Mouse (Mus musculus): ENCODE data around the gene Xaf1. TPM values are rescaled to one million over a fixed set of nuclear protein-coding genes. Genes with fewer than 3 reads are reported as not detected.

Gene Xaf1
- total and polyA plus RNA-seq, 2 experiments, result 7.4 to 17.6 TPM

DNA sequence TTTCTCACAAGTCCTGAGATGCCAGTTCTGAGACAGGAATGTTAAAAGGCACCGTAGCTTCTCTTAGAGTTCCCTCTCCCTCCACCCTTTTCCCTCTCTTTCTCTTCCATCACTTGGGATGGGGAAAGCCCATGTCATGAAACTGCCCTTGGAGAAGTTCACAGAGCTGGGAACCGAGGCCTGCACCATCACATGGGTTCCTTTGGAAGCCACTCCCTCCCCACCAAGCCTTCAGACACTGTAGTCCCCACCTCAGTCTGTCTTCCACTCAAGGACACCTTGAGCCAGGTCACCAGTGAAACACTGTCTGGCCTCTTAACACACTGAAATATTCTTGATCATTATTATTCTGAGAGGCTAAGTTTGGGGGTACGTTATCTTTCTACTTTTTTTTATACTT lies 51.8 kb downstream of the Xaf1 start:
- Histone ChIP-seq H3K36me3 (ENCODE audit: control insufficient read depth, insufficient read depth, low read length) (no peaks in the 10 kb centered on the region), H3K27ac (replicated peaks; ENCODE audit: insufficient read depth, low read depth, low read length) (no peak overlapping the region), H3K79me2 (ENCODE audit: control insufficient read depth, insufficient read depth, low read length) (no peaks in the 10 kb centered on the region), H3K4me3 (ENCODE audit: insufficient read depth, low read depth, low read length) (no peak overlapping the region), H3K9ac (ENCODE audit: low read depth, low read length) (no peak overlapping the region), H3K4me1 (ENCODE audit: control insufficient read depth, insufficient read depth, low read length) (no peaks in the 10 kb centered on the region), H3K27me3 (ENCODE audit: control insufficient read depth, insufficient read depth, low read length) (no peaks in the 10 kb centered on the region)
- DNase-seq (ENCODE audit: extremely low read depth, low read depth, low spot score), result no peak
- 78% methylated on average over 3 of the region's 3 CpGs for WGBS
- TF ChIP-seq CTCF (IDR thresholded peaks at IDR 0.05; ENCODE audit: low read depth, low read length) (no peak), POLR2A (IDR thresholded peaks at IDR 0.05; ENCODE audit: extremely low read depth, insufficient read depth, low read length) (no peak)

DNA sequence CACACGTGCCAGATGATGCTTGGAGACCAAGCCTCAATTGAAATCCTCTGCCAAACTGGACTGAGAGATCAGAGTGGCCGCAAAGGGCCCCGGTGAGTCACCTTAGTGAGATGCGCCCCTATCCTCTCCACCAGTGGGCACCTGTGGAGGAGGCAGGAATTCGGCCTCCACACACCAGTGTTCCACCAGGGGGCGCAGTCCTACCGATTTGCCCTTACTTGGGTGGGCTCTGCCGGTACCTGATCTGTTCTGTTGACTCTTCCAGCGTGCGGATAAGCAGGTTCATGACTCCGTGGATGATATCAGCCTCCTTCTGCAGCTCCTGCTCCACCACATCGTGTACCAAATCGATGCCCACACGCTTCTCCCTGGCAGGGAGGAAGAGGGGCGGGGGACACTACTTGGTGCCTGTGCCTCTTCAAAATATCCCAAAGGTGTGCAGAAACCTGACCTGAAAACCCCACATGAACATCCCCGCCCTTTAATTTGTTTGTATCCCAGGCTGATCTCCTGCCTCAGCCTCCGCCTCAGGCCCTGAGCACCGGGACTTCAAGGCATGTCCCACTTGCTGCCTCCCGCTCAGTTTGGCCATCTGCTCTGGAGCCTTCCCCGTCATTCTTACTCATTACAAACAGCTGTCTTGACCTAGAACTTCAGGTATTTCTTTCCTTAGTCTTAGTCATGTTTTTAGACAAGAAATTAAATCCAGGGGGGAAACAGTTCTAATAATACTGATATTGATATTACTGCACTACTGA lies 53.7 kb downstream of the Xaf1 start:
- WGBS, result 26% methylated on average over 20 of the region's 20 CpGs
- Histone ChIP-seq H3K9ac (ENCODE audit: low read depth, low read length) (no peak overlapping the region), H3K27ac (replicated peaks; ENCODE audit: insufficient read depth, low read depth, low read length) (no peak overlapping the region), H3K4me3 (ENCODE audit: insufficient read depth, low read depth, low read length) (no peak overlapping the region), H3K36me3 (ENCODE audit: control insufficient read depth, insufficient read depth, low read length) (no peaks in the 10 kb centered on the region), H3K4me1 (ENCODE audit: control insufficient read depth, insufficient read depth, low read length) (no peaks in the 10 kb centered on the region), H3K79me2 (ENCODE audit: control insufficient read depth, insufficient read depth, low read length) (no peaks in the 10 kb centered on the region), H3K27me3 (ENCODE audit: control insufficient read depth, insufficient read depth, low read length) (no peaks in the 10 kb centered on the region)
- peak; percentile 13 for DNase-seq (ENCODE audit: extremely low read depth, low read depth, low spot score)
- TF ChIP-seq CTCF (IDR thresholded peaks at IDR 0.05; ENCODE audit: low read depth, low read length) (peak; percentile 92), POLR2A (IDR thresholded peaks at IDR 0.05; ENCODE audit: extremely low read depth, insufficient read depth, low read length) (no peak)

DNA sequence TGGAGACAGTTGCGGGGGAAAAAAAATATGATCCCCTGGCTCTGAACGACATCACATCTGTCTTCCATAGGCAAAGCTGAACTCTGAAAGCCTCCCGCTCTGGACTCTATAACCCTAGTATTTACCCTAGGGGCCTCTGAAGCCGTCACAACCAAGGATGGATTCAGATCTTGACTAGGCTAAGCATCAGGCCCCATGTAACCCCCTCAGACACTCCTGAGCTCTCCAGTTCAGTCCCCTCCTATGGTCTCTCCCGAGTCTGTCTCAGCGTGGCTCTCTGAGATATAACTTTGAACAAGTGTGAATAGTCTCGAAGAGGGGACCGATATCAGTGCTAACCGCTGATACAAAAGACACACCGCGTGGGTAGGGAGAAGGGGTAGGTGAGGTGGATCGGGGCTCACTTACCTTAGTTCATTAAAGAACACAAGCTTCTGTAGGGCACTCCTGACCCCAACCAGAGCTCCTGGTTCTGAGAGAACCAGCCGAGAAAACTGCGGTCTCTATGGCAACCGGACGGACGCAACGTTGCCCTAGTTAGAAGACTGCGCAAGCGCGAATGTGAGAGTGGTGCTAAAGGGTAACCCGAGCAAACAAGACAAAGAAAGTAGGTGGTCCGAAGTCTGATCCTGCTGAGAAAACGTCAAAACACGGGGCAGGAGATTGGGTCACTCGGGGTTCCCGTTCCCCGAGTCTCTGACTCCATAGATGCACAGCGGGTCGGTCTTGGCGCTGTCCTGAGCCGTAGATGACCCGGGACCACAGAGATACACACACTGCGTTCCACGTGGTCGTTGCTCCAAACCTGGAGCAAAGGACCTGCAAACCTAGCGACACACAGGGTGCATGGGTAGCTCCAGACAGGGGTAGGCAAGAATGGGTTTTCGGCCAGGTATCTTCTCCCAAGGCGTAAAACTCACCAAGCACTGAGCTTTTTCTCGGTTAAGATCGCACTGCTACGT lies 60.2 kb downstream of the Xaf1 start:
- DNase-seq (ENCODE audit: extremely low read depth, low read depth, low spot score), result peak; percentile 42
- 13% methylated on average over 42 of the region's 42 CpGs for WGBS
- peaks cover 7% of the 10 kb centered on the region; the same call in 1 of the 2 replicates for H3K4me1 ChIP-seq (ENCODE audit: control insufficient read depth, insufficient read depth, low read length)
- peak overlapping the region; percentile 27; the same call in 1 of the 2 replicates for H3K4me3 ChIP-seq (ENCODE audit: insufficient read depth, low read depth, low read length)
- no peak overlapping the region for H3K9ac ChIP-seq (ENCODE audit: low read depth, low read length)
- no peaks in the 10 kb centered on the region for H3K27me3 ChIP-seq (ENCODE audit: control insufficient read depth, insufficient read depth, low read length)
- no peak overlapping the region for H3K27ac ChIP-seq (replicated peaks; ENCODE audit: insufficient read depth, low read depth, low read length)
- no peak for TF ChIP-seq POLR2A (IDR thresholded peaks at IDR 0.05; ENCODE audit: extremely low read depth, insufficient read depth, low read length)
- H3K36me3 ChIP-seq (ENCODE audit: control insufficient read depth, insufficient read depth, low read length), result no peaks in the 10 kb centered on the region
- no peaks in the 10 kb centered on the region for H3K79me2 ChIP-seq (ENCODE audit: control insufficient read depth, insufficient read depth, low read length)

DNA sequence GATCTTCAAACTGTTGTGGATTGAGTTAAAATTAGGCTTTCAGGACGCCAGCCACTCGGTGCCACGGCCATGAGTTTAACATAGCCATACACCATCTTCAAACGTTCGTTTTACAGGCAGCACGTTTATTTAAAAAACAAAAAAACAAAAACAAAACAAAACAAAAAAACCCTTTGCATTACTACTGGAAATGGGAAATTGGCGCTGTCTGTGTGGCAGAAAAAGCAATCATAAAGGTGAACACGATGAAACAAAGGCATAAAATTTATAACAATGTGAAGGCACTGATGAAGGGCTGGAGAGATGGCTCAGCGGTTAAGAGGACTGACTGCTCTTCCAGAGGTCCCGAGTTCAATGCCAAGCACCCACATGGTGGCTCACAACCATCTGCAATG lies 60.9 kb downstream of the Xaf1 start, which contains the start of gene Tekt1:
Tekt1 (minus strand) TSS at position 96 of the 395 bp plus-strand sequence.
- Histone ChIP-seq H3K27me3 (ENCODE audit: control insufficient read depth, insufficient read depth, low read length) (no peaks in the 10 kb centered on the region), H3K4me3 (ENCODE audit: insufficient read depth, low read depth, low read length) (peak within 1 kb of the TSS; percentile 27; the same call in 1 of the 2 replicates), H3K79me2 (ENCODE audit: control insufficient read depth, insufficient read depth, low read length) (no peaks in the 10 kb centered on the region), H3K9ac (ENCODE audit: low read depth, low read length) (no peak within 1 kb of the TSS), H3K4me1 (ENCODE audit: control insufficient read depth, insufficient read depth, low read length) (peaks cover 7% of the 10 kb centered on the region; the same call in 1 of the 2 replicates), H3K27ac (replicated peaks; ENCODE audit: insufficient read depth, low read depth, low read length) (no peak within 1 kb of the TSS), H3K36me3 (ENCODE audit: control insufficient read depth, insufficient read depth, low read length) (no peaks in the 10 kb centered on the region)
- no peak for DNase-seq (ENCODE audit: extremely low read depth, low read depth, low spot score)
- 35% methylated on average over 10 of the region's 10 CpGs for WGBS
- TF ChIP-seq CTCF (IDR thresholded peaks at IDR 0.05; ENCODE audit: low read depth, low read length) (no peak), POLR2A (IDR thresholded peaks at IDR 0.05; ENCODE audit: extremely low read depth, insufficient read depth, low read length) (no peak)

Other genes with a start within 250 kb of the Xaf1 start
- 0.07 and 0.18 TPM in 2 replicates for gene Pitpnm3, start 165.9 kb upstream of the Xaf1 start, total RNA-seq (2014; rRNA removed)
- gene Pitpnm3, start 165.9 kb upstream of the Xaf1 start, polyA plus RNA-seq (2012; rRNA removed), result 0.02 and 0.06 TPM in 2 replicates
- gene Gm43951, start 94.8 kb upstream of the Xaf1 start, total RNA-seq (2014; rRNA removed), result 0.13 and 0.18 TPM in 2 replicates
- 0.02 and 0.05 TPM in 2 replicates for gene Gm43951, start 94.8 kb upstream of the Xaf1 start, polyA plus RNA-seq (2012; rRNA removed)
- 2.1 and 2.2 TPM in 2 replicates for gene 4933427D14Rik, start 94.2 kb upstream of the Xaf1 start, total RNA-seq (2014; rRNA removed)
- 1.4 and 1.7 TPM in 2 replicates for gene 4933427D14Rik, start 94.2 kb upstream of the Xaf1 start, polyA plus RNA-seq (2012; rRNA removed)
- 72.9 and 80.2 TPM in 2 replicates for gene Txndc17, start 94.1 kb upstream of the Xaf1 start, total RNA-seq (2014; rRNA removed)
- 32.0 and 37.9 TPM in 2 replicates for gene Txndc17, start 94.1 kb upstream of the Xaf1 start, polyA plus RNA-seq (2012; rRNA removed)
- 7.1 and 8.2 TPM in 2 replicates for gene Med31, start 86.0 kb upstream of the Xaf1 start, total RNA-seq (2014; rRNA removed)
- 3.4 TPM in 2 replicates for gene Med31, start 86.0 kb upstream of the Xaf1 start, polyA plus RNA-seq (2012; rRNA removed)
- gene Slc13a5, start 34.4 kb upstream of the Xaf1 start, total RNA-seq (2014; rRNA removed), result 0.94 and 1.1 TPM in 2 replicates
- gene Slc13a5, start 34.4 kb upstream of the Xaf1 start, polyA plus RNA-seq (2012; rRNA removed), result 1.4 and 1.6 TPM in 2 replicates
- not detected in 2 replicates for gene Fbxo39, start 12.8 kb downstream of the Xaf1 start, total RNA-seq (2014; rRNA removed)
- gene Fbxo39, start 12.8 kb downstream of the Xaf1 start, polyA plus RNA-seq (2012; rRNA removed), result not detected in 2 replicates
- gene Tekt1, start 60.8 kb downstream of the Xaf1 start, total RNA-seq (2014; rRNA removed), result not detected in 2 replicates
- gene Tekt1, start 60.8 kb downstream of the Xaf1 start, polyA plus RNA-seq (2012; rRNA removed), result not detected in 2 replicates
- 0.47 and 0.55 TPM in 2 replicates for gene Smtnl2, start 110.1 kb downstream of the Xaf1 start, total RNA-seq (2014; rRNA removed)
- 0.43 and 0.93 TPM in 2 replicates for gene Smtnl2, start 110.1 kb downstream of the Xaf1 start, polyA plus RNA-seq (2012; rRNA removed)
- 13.6 and 16.2 TPM in 2 replicates for gene Ggt6, start 133.9 kb downstream of the Xaf1 start, total RNA-seq (2014; rRNA removed)
- gene Ggt6, start 133.9 kb downstream of the Xaf1 start, polyA plus RNA-seq (2012; rRNA removed), result 33.7 and 44.3 TPM in 2 replicates
- gene Mybbp1a, start 139.7 kb downstream of the Xaf1 start, total RNA-seq (2014; rRNA removed), result 13.7 and 18.8 TPM in 2 replicates
- 14.8 and 21.6 TPM in 2 replicates for gene Mybbp1a, start 139.7 kb downstream of the Xaf1 start, polyA plus RNA-seq (2012; rRNA removed)
- 25.4 and 41.1 TPM in 2 replicates for gene Spns2, start 188.3 kb downstream of the Xaf1 start, total RNA-seq (2014; rRNA removed)
- gene Spns2, start 188.3 kb downstream of the Xaf1 start, polyA plus RNA-seq (2012; rRNA removed), result 47.3 and 65.1 TPM in 2 replicates
- gene Spns3, start 248.9 kb downstream of the Xaf1 start, total RNA-seq (2014; rRNA removed), result under 0.01 and 0.13 TPM in 2 replicates
- gene Spns3, start 248.9 kb downstream of the Xaf1 start, polyA plus RNA-seq (2012; rRNA removed), result 0.06 and 0.25 TPM in 2 replicates